Mouse (Mus musculus) macrophage (primary cell): ENCODE measurements at regions not wholly inside any gene's neighbourhood (a gene's known extent, or its start where the extent isn't known, plus 50 kb on each side); places are given as distances from the start of the nearest gene placed in this dataset.

ENCODE experiments used
- H3K27ac ChIP-seq: fragments of 350-480 bp; formaldehyde crosslinking; 2 replicates; pipeline ENCODE4 v1.9.0; 2021
- H3K36me3 ChIP-seq: fragments of 350-480 bp; formaldehyde crosslinking; 2 replicates; pipeline ENCODE4 v1.9.0; 2021; ENCODE audit errors: inconsistent target
- H3K4me3 ChIP-seq: fragments of 350-480 bp; formaldehyde crosslinking; 2 replicates; pipeline ENCODE4 v1.9.0; 2021; ENCODE audit errors: inconsistent target
- H3K79me2 ChIP-seq: fragments of 350-480 bp; formaldehyde crosslinking; 2 replicates; pipeline ENCODE4 v1.9.0; 2021; ENCODE audit errors: inconsistent target
- WGBS: methylation state at CpG from one replicate; pipeline ENCODE4 v1.1.7; 2026; ENCODE audit warnings: inconsistent platforms; ENCODE audit not compliant: missing documents; 5-methylcytosine and 5-hydroxymethylcytosine counted together

DNA sequence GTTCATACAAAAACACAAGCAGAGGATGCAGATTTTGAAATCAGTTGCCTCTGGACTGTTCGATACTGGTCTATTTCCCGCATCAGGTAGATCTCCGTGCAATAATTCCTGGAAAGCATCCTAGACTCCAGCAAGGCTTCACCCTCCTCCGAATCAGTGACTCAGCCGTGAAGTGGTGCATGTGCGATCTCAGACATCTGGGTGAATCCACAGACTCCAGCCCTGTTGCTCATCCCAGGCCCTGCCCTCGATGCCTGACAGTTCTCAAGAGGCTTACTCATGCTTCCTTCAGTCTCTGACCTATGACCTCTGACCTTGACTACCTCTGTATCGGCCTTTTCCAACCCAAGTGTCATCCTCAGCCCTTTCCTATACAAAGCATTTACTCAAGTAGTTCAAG, 68.1 kb upstream of the Ankrd55 start:
- no peak overlapping the region for H3K27ac ChIP-seq
- WGBS: 95% methylated on average over 7 of the region's 8 CpGs

DNA sequence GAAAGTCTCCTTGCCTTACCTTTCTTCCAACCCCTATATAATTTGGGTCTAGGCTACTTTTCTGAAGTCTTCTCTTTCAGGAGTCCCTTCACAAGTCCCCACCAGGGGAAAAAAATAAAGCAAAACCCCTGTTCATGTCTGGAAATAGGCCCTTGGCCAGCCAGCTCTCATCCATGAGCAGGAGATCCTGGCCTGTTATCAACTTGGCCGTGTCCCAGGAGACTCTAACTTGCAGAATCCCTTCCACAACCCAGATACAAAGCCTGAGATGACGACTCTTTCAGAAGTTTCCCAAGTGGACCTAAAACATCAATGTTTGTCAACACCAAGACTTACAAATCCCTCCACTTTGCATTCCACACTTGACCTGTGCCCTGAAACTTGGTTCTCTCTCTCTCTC, 64.6 kb upstream of the Ankrd55 start:
- 95% methylated on average over 2 of the region's 2 CpGs for WGBS
- Histone ChIP-seq H3K4me3 (no peak overlapping the region), H3K79me2 (no peaks in the 10 kb centered on the region), H3K27ac (no peak overlapping the region), H3K36me3 (no peaks in the 10 kb centered on the region)

More for the DNA sequence above, 68.1 kb upstream of the Ankrd55 start:
- no peaks in the 10 kb centered on the region for H3K36me3 ChIP-seq
- no peak overlapping the region for H3K4me3 ChIP-seq
- no peaks in the 10 kb centered on the region for H3K79me2 ChIP-seq

DNA sequence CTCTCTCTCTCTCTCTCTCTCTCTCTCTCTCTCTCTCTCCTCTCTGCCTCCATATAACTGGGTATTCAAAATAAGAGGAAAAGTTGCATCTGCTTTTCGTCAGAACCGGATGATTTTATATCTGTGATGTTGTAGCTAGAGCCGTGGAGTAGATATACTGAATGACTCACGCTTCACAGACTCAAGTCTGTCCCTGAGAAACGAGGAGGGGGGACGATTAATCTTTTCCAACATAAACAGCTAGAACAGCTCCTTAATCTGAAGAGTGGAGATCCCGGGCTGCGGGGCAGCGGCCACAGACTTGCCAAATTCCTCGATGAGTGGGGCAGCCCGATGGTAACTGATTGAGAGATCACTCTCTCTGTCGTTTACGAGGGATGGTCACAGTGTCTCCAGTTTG, 60.5 kb upstream of the Ankrd55 start:
- H3K36me3 ChIP-seq: no peaks in the 10 kb centered on the region
- no peak overlapping the region for H3K4me3 ChIP-seq
- H3K27ac ChIP-seq: no peak overlapping the region
- WGBS: 91% methylated on average over 13 of the region's 13 CpGs
- no peaks in the 10 kb centered on the region for H3K79me2 ChIP-seq

DNA sequence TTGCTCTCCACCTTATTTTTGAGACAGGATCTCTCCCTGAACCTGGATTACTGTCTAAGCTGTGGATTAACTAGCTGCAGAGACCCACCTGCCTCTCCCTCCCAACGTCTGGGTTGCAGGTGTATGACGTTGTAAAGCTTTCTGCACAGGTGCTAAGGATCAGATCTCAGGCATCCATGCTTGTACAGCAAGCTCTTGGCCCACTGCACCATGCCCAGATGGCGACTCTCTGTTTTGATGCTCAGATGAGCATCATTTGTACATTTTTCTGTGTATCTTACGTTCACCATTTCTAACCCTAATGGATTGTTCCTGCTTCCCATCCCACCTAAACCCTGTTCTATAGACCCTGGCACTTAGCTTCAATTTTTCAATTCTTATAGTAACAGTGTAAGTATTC, 59.4 kb upstream of the Ankrd55 start:
- Histone ChIP-seq H3K4me3 (no peak overlapping the region), H3K36me3 (no peaks in the 10 kb centered on the region), H3K27ac (no peak overlapping the region), H3K79me2 (no peaks in the 10 kb centered on the region)
- 88% methylated on average over 4 of the region's 4 CpGs for WGBS

DNA sequence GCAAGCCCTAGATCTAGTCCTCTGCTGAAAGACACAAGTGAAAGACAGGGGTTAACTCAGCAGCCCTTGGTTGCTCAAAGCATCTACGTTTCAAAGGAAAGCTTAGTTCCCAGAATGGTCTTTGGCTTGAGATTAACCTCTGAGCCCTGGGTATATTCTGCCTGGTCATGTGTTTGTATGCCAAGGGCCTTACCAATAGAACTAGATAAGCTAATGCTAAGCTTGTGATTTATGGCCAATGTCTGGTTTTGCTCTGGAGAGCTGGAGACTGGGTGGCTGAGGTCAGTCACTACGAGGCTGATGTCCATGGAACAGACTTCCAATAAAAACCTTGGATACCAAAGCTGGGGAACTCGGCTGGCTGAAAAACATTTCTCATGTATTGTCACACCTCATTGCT, 58.1 kb upstream of the Ankrd55 start:
- no peak overlapping the region for H3K27ac ChIP-seq
- H3K36me3 ChIP-seq: no peaks in the 10 kb centered on the region
- 95% methylated on average over 3 of the region's 3 CpGs for WGBS
- no peaks in the 10 kb centered on the region for H3K79me2 ChIP-seq
- H3K4me3 ChIP-seq: no peak overlapping the region

DNA sequence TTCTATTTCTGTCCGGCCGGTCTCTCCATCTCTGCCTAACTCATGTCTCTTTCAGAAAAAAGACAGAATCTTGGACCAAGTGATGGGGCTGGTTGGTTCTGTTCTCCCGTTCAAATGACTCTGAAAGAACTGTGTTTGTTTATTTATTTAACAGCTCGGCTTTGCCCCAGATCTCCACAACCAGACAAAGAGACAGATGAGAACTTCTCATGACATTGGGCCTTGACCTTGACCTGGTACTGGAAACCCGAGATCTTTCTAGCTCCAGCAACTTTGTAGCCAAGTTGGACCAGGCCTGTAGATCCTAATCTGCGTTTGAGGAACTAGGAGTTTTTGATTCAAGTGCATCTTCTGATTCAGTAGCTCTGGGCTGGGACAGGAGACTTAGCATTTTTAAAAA, 53.6 kb upstream of the Ankrd55 start:
- no peak overlapping the region for H3K4me3 ChIP-seq
- no peaks in the 10 kb centered on the region for H3K79me2 ChIP-seq
- H3K27ac ChIP-seq: no peak overlapping the region
- WGBS: 90% methylated on average over 6 of the region's 6 CpGs
- no peaks in the 10 kb centered on the region for H3K36me3 ChIP-seq

DNA sequence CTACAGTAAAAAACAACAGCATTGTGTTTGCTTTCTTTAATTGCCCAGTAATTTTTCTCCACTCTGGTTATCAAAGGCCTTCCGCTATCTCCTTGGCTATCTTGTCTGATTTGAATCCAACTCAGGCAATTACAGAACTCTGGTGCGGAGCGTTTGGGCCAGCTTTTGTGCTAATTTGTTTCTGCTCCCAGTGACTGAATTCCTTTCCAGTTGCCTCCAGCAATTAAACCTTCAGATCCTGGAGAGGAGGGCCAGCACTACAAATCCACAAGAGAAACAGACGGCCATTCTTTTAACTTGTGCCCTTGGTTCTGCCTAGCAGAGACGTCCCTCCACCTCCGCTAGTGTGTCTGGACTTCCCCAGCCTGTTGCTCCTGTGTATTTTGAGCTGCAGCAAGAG, 51.3 kb upstream of the Ankrd55 start:
- H3K36me3 ChIP-seq: no peaks in the 10 kb centered on the region
- no peaks in the 10 kb centered on the region for H3K79me2 ChIP-seq
- WGBS: 93% methylated on average over 6 of the region's 6 CpGs
- no peak overlapping the region for H3K4me3 ChIP-seq
- H3K27ac ChIP-seq: no peak overlapping the region

DNA sequence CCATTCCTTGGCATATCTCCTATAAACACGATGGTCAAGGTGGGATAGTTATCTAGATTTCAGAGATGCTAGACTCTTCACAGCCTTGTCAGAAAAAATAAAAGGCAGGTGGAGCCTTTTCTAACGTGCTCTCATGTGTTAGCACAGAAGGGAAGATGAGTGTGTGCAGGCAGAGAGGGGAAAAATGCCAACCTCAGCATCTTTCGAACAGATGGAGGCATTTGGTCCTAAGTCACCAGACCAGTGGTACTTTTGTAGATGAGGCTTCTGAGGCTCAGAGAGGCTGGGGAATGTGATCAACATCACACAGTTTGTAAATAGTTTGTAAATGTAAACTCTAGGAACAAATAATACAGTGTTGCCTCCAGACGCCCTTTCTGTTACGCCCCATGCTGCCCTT, 50.9 kb upstream of the Ankrd55 start:
- H3K36me3 ChIP-seq: no peaks in the 10 kb centered on the region
- H3K4me3 ChIP-seq: no peak overlapping the region
- WGBS: 92% methylated on average over 5 of the region's 5 CpGs
- no peaks in the 10 kb centered on the region for H3K79me2 ChIP-seq
- H3K27ac ChIP-seq: no peak overlapping the region

DNA sequence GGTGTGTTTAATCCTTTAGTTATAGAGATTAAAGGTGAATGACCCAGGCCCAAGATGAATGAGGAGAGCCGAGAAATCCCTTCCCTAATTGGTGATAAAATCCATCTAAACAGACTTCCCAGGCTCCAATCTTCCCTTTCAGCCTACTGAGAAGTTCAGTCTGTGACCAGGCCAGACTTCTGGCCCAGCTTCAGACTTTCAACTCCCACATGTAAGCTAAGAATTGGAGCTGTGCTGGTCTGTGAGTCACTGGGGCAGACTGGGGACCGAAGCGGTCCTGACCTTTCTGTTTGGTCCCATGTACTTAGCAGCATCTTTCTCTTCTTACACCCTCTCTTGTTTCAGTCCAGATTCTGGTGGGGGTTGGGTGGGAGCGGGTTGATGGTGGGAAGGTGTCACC, 50.3 kb upstream of the Ankrd55 start:
- 98% methylated on average over 4 of the region's 4 CpGs for WGBS
- Histone ChIP-seq H3K79me2 (no peaks in the 10 kb centered on the region), H3K36me3 (no peaks in the 10 kb centered on the region), H3K27ac (no peak overlapping the region), H3K4me3 (no peak overlapping the region)
